Mouse (Mus musculus): ENCODE measurements around the gene Slc2a5.

Slc2a5 gene

GRCm38 (mm10) chr4:150119055-150119454, at the start of gene Slc2a5:
Slc2a5 (plus strand) TSS chr4:150119283.
- no peak for DNase-seq (ENCODE audit: low spot score in 2 of 2)

- no peak for DNase-seq (ENCODE audit: low spot score in 2 of 2)
Measured at GRCm38 (mm10) chr4:150070136-150070535, 48.9 kb upstream of the Slc2a5 start.

GRCm38 (mm10) chr4:150072416-150073101, 46.5 kb upstream of the Slc2a5 start:
- DNase-seq (ENCODE audit: low spot score in 2 of 2) = no peak

GRCm38 (mm10) chr4:150073102-150073473, 46.0 kb upstream of the Slc2a5 start:
- no peak for DNase-seq (ENCODE audit: low spot score in 2 of 2)

GRCm38 (mm10) chr4:150075350-150075749, 43.7 kb upstream of the Slc2a5 start:
- DNase-seq (ENCODE audit: low spot score in 2 of 2) = no peak

- DNase-seq (ENCODE audit: low spot score in 2 of 2) = no peak
Measured at GRCm38 (mm10) chr4:150076147-150076546, 42.9 kb upstream of the Slc2a5 start.

- DNase-seq (ENCODE audit: low spot score in 2 of 2) = no peak
Measured at GRCm38 (mm10) chr4:150078646-150079045, 40.4 kb upstream of the Slc2a5 start.

- no peak for DNase-seq (ENCODE audit: low spot score in 2 of 2)
Measured at GRCm38 (mm10) chr4:150079244-150079643, 39.8 kb upstream of the Slc2a5 start.

- DNase-seq (ENCODE audit: low spot score in 2 of 2) = no peak
Measured at GRCm38 (mm10) chr4:150080330-150080967, 38.6 kb upstream of the Slc2a5 start.

GRCm38 (mm10) chr4:150085366-150085765, 33.7 kb upstream of the Slc2a5 start:
- no peak for DNase-seq (ENCODE audit: low spot score in 2 of 2)

- DNase-seq (ENCODE audit: low spot score in 2 of 2) = no peak
Measured at GRCm38 (mm10) chr4:150086841-150087160, 32.3 kb upstream of the Slc2a5 start.

- peak; percentile 78 to 79 for DNase-seq (ENCODE audit: low spot score in 2 of 2)
Measured at GRCm38 (mm10) chr4:150087161-150087889, 31.8 kb upstream of the Slc2a5 start, which contains the start of gene Gpr157. Gpr157 (plus strand) TSS chr4:150087365.

- DNase-seq (ENCODE audit: low spot score in 2 of 2) = no peak
Measured at GRCm38 (mm10) chr4:150087890-150088530, 31.1 kb upstream of the Slc2a5 start.

- no peak for DNase-seq (ENCODE audit: low spot score in 2 of 2)
Measured at GRCm38 (mm10) chr4:150089121-150089520, 30.0 kb upstream of the Slc2a5 start.

- no peak for DNase-seq (ENCODE audit: low spot score in 2 of 2)
Measured at GRCm38 (mm10) chr4:150091887-150092582, 27.0 kb upstream of the Slc2a5 start.

- no peak for DNase-seq (ENCODE audit: low spot score in 2 of 2)
Measured at GRCm38 (mm10) chr4:150092583-150092902, 26.5 kb upstream of the Slc2a5 start.

- DNase-seq (ENCODE audit: low spot score in 2 of 2) = no peak
Measured at GRCm38 (mm10) chr4:150093560-150094462, 25.3 kb upstream of the Slc2a5 start.

- DNase-seq (ENCODE audit: low spot score in 2 of 2) = no peak
Measured at GRCm38 (mm10) chr4:150094463-150094789, 24.7 kb upstream of the Slc2a5 start.

- no peak for DNase-seq (ENCODE audit: low spot score in 2 of 2)
Measured at GRCm38 (mm10) chr4:150096309-150096708, 22.8 kb upstream of the Slc2a5 start.

GRCm38 (mm10) chr4:150097847-150098246, 21.2 kb upstream of the Slc2a5 start:
- DNase-seq (ENCODE audit: low spot score in 2 of 2) = no peak

- peak in 1 of 2 experiments; percentile 26 for DNase-seq (ENCODE audit: low spot score in 2 of 2)
Measured at GRCm38 (mm10) chr4:150098880-150099279, 20.2 kb upstream of the Slc2a5 start.

Measured in frontal cortex, postnatal 14 days (tissue).